Mouse (Mus musculus) gastrocnemius, postnatal 36 days (tissue): ENCODE measurements around the gene Hepacam. TPM values are rescaled to one million over a fixed set of nuclear protein-coding genes. Genes with fewer than 3 reads are reported as not detected.

ENCODE experiments used
- DNase-seq, 2 experiments: peaks; one replicate each; pipeline ENCODE4 v3.0.0; 2022
- intact Hi-C: fragments of 180-260 bp; cut with DNase I; formaldehyde crosslinking; loops from one replicate; pipeline ENCODE4 v1.15.1; 2025
- total RNA-seq, 2 experiments: library from RNA; stranded (reverse); gene quantifications; 2 replicates each; pipeline ENCODE4 v1.2.3; 2021

Gene Hepacam
- total RNA-seq, 2 experiments from 2014 or later: 0.08 to 0.52 TPM

GRCm38 (mm10) chr9:37432026-37432666 is 65.0 kb downstream of the Hepacam start:
- intact Hi-C loops: loop anchor here (10.0 kb wide), 1 partner anchor 113 kb away; no protein-coding TSS in a partner anchor
- DNase-seq: no peak

DNA sequence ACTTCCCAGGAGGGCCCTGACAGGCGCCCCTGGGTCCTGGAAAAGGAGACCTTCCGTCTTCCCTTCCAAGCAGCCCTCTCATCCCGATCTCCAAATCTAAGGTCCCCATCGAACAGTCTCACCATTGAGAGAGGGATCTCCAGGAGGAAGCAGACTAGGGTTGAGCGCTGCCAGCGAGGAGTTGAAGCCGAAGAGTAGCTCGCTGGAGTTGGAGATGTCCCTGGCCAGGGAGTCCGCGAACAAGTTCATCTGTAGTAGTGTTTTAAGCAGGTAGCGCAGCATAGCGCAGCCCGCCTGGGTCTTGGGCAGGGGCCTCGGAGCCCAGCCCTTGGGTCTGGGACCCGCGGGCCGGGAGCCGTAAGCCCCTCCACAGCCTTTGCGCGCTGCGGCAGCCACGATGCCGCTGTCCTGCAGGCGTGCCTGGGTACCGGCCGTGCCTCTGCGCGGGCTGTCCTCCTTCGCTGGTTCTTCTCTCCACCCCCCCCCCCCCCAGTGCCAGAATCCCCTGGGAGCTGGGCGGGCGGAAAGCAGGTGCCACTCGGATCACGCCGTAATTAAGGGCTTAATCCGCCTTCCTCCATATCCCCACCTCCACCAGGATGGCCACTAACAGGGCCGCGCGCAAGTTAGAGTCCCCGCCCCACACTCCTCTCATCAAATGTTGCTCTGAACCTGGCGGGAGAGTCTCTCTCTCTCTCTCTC is 65.7 kb downstream of the Hepacam start, which contains the start of gene Robo3:
TSS of gene Robo3 (minus strand) at position 527 of the 702 bp plus-strand sequence.
- no peak for DNase-seq
- intact Hi-C loops: loop anchor here (10.0 kb wide), 1 partner anchor 112 kb away; no protein-coding TSS in a partner anchor

DNA sequence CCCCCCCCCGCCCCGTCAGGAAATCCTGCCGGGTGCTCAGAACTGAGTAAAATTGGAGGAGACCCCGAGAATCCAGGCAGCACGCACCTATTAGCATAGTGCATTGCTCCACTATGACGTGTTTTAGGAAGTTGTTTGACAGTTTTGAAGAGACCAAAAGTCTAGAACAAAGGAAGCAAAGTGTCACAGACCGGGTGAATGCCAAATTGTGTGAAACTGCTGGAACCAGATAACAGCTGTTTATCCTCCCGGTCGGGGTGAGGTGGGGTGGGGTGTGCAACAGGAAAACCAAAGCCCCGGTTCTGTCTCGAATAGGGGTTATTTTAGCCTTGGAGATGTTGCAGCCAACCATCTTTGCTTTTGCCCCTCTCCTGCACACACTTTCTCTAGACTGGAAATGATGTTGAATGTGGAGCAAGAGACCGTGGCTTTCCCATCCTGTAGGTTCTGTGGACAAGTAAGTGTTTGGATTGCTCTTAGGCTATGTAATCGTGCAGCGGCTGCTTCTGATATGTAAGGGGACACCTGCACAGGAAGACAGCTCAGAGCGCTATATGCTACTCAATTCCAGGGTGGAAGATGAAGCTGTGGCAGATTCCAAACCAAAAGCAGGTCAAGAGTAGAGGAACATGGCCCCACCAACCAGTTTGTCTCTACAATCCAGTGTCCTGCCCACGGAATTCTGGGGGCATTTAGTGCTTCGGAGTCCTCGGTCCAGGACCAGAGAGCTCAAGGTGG is 66.8 kb downstream of the Hepacam start:
- intact Hi-C loops: loop anchor here (10.0 kb wide), 1 partner anchor 111 kb away; no protein-coding TSS in a partner anchor
- no peak for DNase-seq

- no peak for DNase-seq
- intact Hi-C loops: loop anchor here (10.0 kb wide), 1 partner anchor 110 kb away; no protein-coding TSS in a partner anchor
Observed at GRCm38 (mm10) chr9:37434932-37435331, 67.8 kb downstream of the Hepacam start.

GRCm38 (mm10) chr9:37435616-37436015 is 68.5 kb downstream of the Hepacam start:
- intact Hi-C loops: loop anchor here (10.0 kb wide), 1 partner anchor 109 kb away; no protein-coding TSS in a partner anchor

More at GRCm38 (mm10) chr9:37435616-37436015, 68.5 kb downstream of the Hepacam start:
- DNase-seq: no peak

Other genes starting within 250 kb of the Hepacam start
- gene Pknox2, start 219.9 kb upstream of the Hepacam start, total RNA-seq: 10 to 100 TPM; 31.1 to 43.3 TPM
- gene Tmem218, start 159.1 kb upstream of the Hepacam start, total RNA-seq: 1 to 10 TPM; 2.0 to 2.5 TPM
- gene Slc37a2, start 111.6 kb upstream of the Hepacam start, total RNA-seq: under 1 TPM; 0.64 to 0.79 TPM
- 1 to 10 TPM; 1.1 to 1.5 TPM for gene Ccdc15, start 18.9 kb upstream of the Hepacam start, total RNA-seq
- 1 to 10 TPM; 8.2 to 8.6 TPM for gene Robo4, start 34.5 kb downstream of the Hepacam start, total RNA-seq
- gene Robo3, start 65.9 kb downstream of the Hepacam start, total RNA-seq: not detected
- gene Msantd2, start 122.0 kb downstream of the Hepacam start, total RNA-seq: 1 to 10 TPM; 3.0 to 3.3 TPM
- gene Esam, start 160.7 kb downstream of the Hepacam start, total RNA-seq: 10 to 100 TPM; 20.8 to 23.3 TPM
- gene Vsig2, start 171.9 kb downstream of the Hepacam start, total RNA-seq: 1 to 10 TPM; 1.8 to 3.6 TPM
- gene Nrgn, start 185.6 kb downstream of the Hepacam start, total RNA-seq: under 1 TPM; 0.35 to 0.66 TPM
- 1 to 10 TPM; 3.5 TPM for gene Siae, start 188.3 kb downstream of the Hepacam start, total RNA-seq
- gene Spa17, start 246.4 kb downstream of the Hepacam start, total RNA-seq: 1 to 10 TPM; 2.6 to 3.2 TPM